Mouse (Mus musculus) thymus, adult 2 months (tissue): ENCODE data around the gene Cdhr2.

Experiments
- CTCF ChIP-seq: fragments of 200-500 bp; IDR thresholded peaks from 2 replicates; pipeline ENCODE4 v1.5.1; 2012; ENCODE audit warnings: mild to moderate bottlenecking, control low read depth, low read length, moderate library complexity, borderline replicate concordance; ENCODE audit not compliant: control insufficient read depth, poor library complexity, insufficient read depth; ENCODE audit errors: extremely low read depth
- POLR2A ChIP-seq: fragments of 200-500 bp; IDR thresholded peaks from 2 replicates; pipeline ENCODE4 v1.6.1; 2012; ENCODE audit warnings: mild to moderate bottlenecking, low read length, control low read depth, moderate library complexity; ENCODE audit not compliant: control insufficient read depth, poor library complexity, insufficient read depth; ENCODE audit errors: extremely low read depth

DNA sequence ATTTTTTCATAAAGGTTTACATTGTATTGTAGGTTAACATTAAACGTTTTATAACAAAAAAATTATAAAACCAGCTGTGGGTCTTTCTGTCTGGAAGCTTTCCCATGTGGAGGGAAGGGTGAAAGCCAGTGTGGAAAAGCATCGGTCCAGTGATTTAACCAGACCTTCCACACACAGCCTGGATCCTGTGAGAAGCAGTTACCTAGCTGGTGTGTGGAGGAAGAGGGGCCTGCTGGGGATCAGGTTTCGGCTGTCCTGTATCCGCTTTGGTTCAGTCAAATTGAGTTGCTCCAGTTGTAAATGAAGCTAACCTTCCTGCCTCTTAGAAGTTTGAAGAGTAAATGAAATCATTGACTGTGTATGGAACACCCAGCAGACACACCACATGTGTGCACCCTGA, 37.3 kb upstream of the Cdhr2 start:
- no peak for TF ChIP-seq CTCF
- TF ChIP-seq POLR2A, result no peak
